Mouse (Mus musculus) midbrain, embryonic 11.5 days (tissue): ENCODE data around the gene Lyar. TPM values are rescaled to one million over a fixed set of nuclear protein-coding genes. Genes with fewer than 3 reads are reported as not detected.

ENCODE experiments used
- ATAC-seq: fragments of 200-750 bp; cut with Nextera tagmentation; 2 replicates; pipeline ENCODE4 v1.8.0; 2017; ENCODE audit warnings: moderate TSS enrichment, moderate library complexity; ENCODE audit not compliant: low FRiP score
- DNase-seq: peaks from one replicate; pipeline ENCODE4 v3.0.0; 2015; ENCODE audit warnings: low spot score; ENCODE audit errors: missing footprints
- H3K27ac ChIP-seq: fragments of 300-500 bp; sonication (generic); 2 replicates; pipeline ENCODE4 v1.5.1; 2014; ENCODE audit warnings: low read depth, low read length
- H3K27me3 ChIP-seq: fragments of 300-500 bp; sonication (generic); 2 replicates; pipeline ENCODE4 v1.6.1; 2014; ENCODE audit warnings: mild to moderate bottlenecking, low read length, moderate library complexity, mixed read lengths; ENCODE audit not compliant: control insufficient read depth, insufficient read depth
- H3K36me3 ChIP-seq: fragments of 300-500 bp; sonication (generic); 2 replicates; pipeline ENCODE4 v1.6.1; 2014; ENCODE audit warnings: mild to moderate bottlenecking, low read length, moderate library complexity, mixed read lengths; ENCODE audit not compliant: control insufficient read depth, insufficient read depth
- H3K4me1 ChIP-seq: fragments of 300-500 bp; sonication (generic); 2 replicates; pipeline ENCODE4 v1.6.1; 2014; ENCODE audit warnings: low read length; ENCODE audit not compliant: control insufficient read depth, insufficient read depth
- H3K4me2 ChIP-seq: fragments of 300-500 bp; sonication (generic); 2 replicates; pipeline ENCODE4 v1.6.1; 2014; ENCODE audit warnings: mild to moderate bottlenecking, moderate library complexity
- H3K4me3 ChIP-seq: fragments of 300-500 bp; sonication (generic); 2 replicates; pipeline ENCODE4 v1.5.1; 2014; ENCODE audit warnings: low read depth, low read length
- H3K9ac ChIP-seq: fragments of 300-500 bp; sonication (generic); 2 replicates; pipeline ENCODE4 v1.6.1; 2014; ENCODE audit warnings: low read length
- H3K9me3 ChIP-seq: fragments of 300-500 bp; sonication (generic); 2 replicates; pipeline ENCODE4 v1.6.1; 2016; ENCODE audit warnings: low read length; ENCODE audit not compliant: control insufficient read depth
- WGBS: fragments of 180-500 bp; shearing (Covaris S2); extraction: QIAGEN DNeasy Blood & Tissue Kit; methylation state at CpG from one replicate; pipeline ENCODE4 v1.1.7; 2014; 5-methylcytosine and 5-hydroxymethylcytosine counted together
- polyA plus RNA-seq: library from polyadenylated mRNA; unstranded; fragments of >200 nt; fragmentation: Nextera tagmentation; extraction: Ambion mirVana; gene quantifications from 2 replicates; pipeline ENCODE4 v1.2.1, GENCODE M21; 2014

Gene Lyar
- polyA plus RNA-seq, 1 experiment from 2014 or later: 129 TPM

DNA sequence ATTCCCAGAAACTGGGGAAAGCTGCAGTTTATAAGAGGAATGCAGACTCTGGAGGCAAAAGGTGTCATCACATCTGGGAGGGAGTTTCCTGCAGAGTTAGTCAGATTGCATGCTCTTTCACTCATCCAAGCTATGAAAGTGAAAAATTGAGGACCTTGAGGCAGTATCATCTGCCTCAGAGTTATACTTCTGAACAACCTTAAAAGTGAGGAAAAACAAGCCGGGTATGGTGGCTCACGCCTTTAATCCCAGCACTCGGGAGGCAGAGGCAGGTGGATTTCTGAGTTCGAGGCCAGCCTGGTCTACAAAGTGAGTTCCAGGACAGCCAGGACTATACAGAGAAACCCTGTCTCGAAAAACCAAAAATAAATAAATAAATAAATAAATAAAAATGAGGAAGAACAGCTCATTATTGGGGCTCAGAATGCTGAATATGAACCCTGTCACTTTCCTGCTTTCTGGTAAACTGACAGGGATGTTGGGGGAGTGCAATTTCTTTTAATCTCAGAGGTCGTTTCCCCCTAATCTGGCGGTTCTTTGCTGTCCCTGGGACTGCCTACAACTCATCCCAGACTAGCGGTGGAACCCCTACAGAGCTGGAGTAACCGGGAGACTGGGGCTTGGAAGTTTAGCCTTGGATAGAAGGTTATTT lies 39.3 kb downstream of the Lyar start:
- no peaks in the 10 kb centered on the region for H3K9me3 ChIP-seq
- H3K4me3 ChIP-seq: peak overlapping the region; percentile 94
- WGBS: 37% methylated on average over 8 of the region's 9 CpGs
- ATAC-seq (peak; percentile 22; the same call in 1 of the 2 replicates), DNase-seq (peak; percentile 83)
- H3K4me1 ChIP-seq: peaks cover 8% of the 10 kb centered on the region
- H3K27ac ChIP-seq: no peak overlapping the region; the same call in 1 of the 2 replicates
- no peaks in the 10 kb centered on the region; the same call in 1 of the 2 replicates for H3K27me3 ChIP-seq
- peak overlapping the region; percentile 86 for H3K4me2 ChIP-seq
- H3K36me3 ChIP-seq: peaks cover 6% of the 10 kb centered on the region; the same call in 1 of the 2 replicates
- H3K9ac ChIP-seq: peak overlapping the region; percentile 90

DNA sequence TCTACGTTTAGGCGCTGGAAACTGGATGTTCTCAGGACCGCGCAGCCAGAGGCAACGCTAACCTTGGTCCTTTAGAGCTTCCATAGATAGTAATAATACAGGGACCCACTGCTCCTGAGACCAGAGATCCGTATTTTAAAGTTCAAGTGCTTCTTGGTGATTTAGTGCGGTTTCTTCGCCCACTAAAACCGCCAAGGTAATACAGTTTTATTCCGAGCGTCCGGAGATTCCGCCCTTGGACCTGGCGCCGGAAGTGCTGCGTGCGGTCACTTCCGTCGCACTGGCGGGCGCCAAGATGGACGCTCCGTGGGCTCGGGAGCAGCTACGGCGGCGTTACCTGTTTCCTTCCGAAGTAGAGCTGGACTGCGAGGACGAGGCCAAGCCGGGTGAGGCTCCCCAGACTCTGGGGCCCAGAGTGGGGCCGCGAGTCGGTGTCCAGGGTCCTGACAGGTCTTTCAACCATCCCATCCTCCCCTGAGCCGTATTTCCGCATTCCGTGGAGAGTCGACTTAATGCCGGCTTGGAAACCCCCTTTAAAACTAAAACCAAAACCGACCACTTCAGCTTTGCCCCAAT lies 39.9 kb downstream of the Lyar start, which contains the start of gene Tmem128:
Gene Tmem128 (plus strand): TSS at position 79 of the 576 bp plus-strand sequence.
- ATAC-seq (peak; percentile 77), DNase-seq (peak; percentile 98)
- Histone ChIP-seq H3K27ac (no peak within 1 kb of the TSS; the same call in 1 of the 2 replicates), H3K4me2 (peak within 1 kb of the TSS; percentile 86), H3K9me3 (no peaks in the 10 kb centered on the region), H3K27me3 (no peaks in the 10 kb centered on the region; the same call in 1 of the 2 replicates), H3K4me3 (peak within 1 kb of the TSS; percentile 94), H3K36me3 (peaks cover 12% of the 10 kb centered on the region; the same call in 1 of the 2 replicates), H3K9ac (peak within 1 kb of the TSS; percentile 90), H3K4me1 (peaks cover 8% of the 10 kb centered on the region)
- under 1% methylated on average over 40 of the region's 40 CpGs for WGBS

DNA sequence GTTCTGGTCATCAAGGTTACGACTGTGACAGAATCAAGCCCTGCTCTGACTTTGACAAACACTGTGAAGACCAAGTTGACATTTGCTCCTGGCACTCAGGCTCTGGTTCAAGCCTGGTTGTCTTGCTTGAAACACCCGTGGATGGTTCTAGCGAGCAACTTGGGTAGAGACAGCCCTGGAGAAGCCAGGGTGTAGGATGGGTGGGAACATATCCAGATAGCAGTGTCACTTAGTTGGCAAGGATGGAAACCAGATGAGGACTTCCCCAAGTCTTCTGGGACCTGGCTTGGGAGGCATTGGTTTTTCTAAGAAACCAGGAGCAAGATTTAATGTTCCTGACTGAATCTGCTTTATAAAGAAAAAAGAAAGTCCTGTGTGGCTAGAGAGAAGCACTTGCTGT lies 50.7 kb downstream of the Lyar start:
- Histone ChIP-seq H3K4me3 (no peak overlapping the region), H3K9me3 (no peaks in the 10 kb centered on the region), H3K27me3 (peaks cover 15% of the 10 kb centered on the region), H3K4me2 (no peak overlapping the region), H3K36me3 (no peaks in the 10 kb centered on the region; the same call in 1 of the 2 replicates), H3K9ac (no peak overlapping the region), H3K27ac (no peak overlapping the region), H3K4me1 (no peaks in the 10 kb centered on the region)
- WGBS: 91% methylated on average over 3 of the region's 3 CpGs
- no peak for DNase-seq
- no peak for ATAC-seq

DNA sequence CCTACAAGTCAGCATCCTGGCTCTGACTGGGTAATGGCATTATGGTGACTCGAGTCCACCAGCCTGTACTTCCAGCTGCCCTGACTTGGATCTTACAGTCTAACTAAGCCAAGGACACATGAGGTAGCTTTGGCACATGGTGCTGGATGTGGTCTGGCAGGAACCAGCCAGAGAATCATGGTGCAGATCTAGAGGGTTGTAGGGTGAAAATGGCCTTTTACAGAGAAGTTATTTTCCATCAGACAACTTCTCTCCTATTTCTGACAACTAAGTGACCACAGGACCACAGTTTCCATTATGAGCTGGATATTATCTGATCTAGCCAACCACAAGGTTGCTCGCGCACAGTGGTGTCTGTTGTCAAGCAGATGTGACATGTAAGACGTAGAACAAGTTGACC lies 53.6 kb downstream of the Lyar start:
- H3K36me3 ChIP-seq: no peaks in the 10 kb centered on the region; the same call in 1 of the 2 replicates
- no peak overlapping the region for H3K4me2 ChIP-seq
- H3K4me3 ChIP-seq: no peak overlapping the region
- H3K27me3 ChIP-seq: peaks cover 41% of the 10 kb centered on the region
- H3K9me3 ChIP-seq: no peaks in the 10 kb centered on the region
- H3K9ac ChIP-seq: no peak overlapping the region
- no peak for DNase-seq
- WGBS: 92% methylated on average over 4 of the region's 4 CpGs
- peaks cover 8% of the 10 kb centered on the region; the same call in 1 of the 2 replicates for H3K4me1 ChIP-seq
- no peak overlapping the region for H3K27ac ChIP-seq
- ATAC-seq: no peak

DNA sequence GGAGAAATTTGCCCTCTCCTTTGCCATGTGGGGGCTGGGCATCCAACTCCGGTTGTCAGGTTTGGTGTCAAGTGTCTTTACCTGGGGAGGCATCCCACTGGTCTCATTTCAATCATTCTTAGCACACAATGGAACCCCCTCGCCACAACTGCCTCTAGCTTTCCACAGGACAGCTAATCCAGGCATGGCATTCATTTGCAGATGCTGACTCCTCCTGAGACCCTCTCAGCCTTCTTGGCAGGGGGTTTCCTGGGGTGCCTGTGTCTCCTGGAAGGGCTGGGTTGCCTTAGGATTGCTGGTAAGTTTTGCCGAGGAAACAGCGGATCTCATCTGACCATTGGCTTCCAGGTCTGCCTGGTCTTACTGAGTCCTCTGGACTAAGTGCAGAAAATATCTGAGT lies 55.5 kb downstream of the Lyar start, which contains the start of gene Otop1:
Gene Otop1 (plus strand): TSS at position 202 of the 400 bp plus-strand sequence.
- peak; percentile 85 for DNase-seq
- Histone ChIP-seq H3K9me3 (no peaks in the 10 kb centered on the region), H3K4me3 (no peak within 1 kb of the TSS; the same call in 1 of the 2 replicates), H3K4me1 (peaks cover 8% of the 10 kb centered on the region; the same call in 1 of the 2 replicates), H3K4me2 (peak within 1 kb of the TSS; percentile 24; the same call in 1 of the 2 replicates), H3K36me3 (no peaks in the 10 kb centered on the region), H3K27ac (no peak within 1 kb of the TSS), H3K27me3 (peaks cover 47% of the 10 kb centered on the region), H3K9ac (no peak within 1 kb of the TSS)
- 5% methylated on average over 4 of the region's 4 CpGs for WGBS
- no peak for ATAC-seq

DNA sequence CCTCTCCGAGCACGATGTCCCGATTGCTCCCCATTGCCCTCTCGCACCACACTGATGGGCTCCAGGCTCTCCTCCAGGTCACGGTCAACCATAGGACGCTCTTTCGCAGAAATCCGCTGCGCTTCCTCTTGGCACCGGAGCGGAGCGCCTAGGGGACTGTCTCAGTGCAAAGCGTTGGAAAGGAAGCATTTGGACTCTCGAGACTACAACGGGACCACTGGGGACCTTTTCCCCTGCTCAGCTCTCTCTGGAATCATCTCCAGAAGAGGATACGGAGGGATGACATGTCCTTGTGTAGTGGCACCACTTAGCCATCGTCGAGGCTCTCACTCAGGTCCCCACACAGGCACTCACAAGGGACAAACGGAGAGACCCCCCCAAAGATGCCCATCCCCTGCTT lies 56.2 kb downstream of the Lyar start:
- ATAC-seq: no peak

DNA sequence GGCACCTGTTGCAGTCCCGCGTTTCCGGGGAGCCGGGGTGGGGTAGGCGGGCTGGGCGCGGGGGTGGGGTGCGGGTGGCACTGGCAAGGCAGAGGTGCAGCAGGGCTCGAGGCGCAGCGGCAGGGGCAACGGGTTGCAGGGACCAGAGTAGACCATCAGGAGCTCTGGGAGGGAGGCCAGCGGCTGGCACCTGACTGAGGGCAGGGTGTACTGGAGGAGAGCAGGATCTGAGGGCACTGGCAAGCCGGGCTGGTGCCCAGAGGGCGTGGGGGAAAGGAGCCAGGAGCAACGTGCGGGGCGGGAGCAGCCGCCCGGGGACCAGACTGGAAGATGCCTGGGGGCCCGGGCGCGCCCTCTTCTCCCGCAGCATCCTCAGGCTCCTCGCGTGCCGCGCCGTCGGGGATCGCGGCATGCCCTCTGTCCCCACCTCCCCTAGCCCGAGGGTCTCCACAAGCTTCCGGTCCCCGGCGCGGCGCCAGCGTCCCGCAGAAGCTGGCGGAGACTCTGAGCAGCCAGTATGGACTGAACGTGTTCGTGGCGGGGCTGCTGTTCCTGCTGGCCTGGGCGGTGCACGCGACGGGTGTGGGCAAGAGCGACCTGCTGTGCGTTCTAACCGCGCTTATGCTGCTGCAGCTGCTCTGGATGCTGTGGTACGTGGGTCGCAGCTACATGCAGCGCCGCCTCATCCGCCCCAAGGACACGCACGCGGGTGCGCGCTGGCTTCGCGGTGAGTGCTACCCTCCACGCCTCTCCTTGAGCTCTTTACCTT lies 57.0 kb downstream of the Lyar start:
- H3K9me3 ChIP-seq: no peaks in the 10 kb centered on the region
- H3K27me3 ChIP-seq: peaks cover 47% of the 10 kb centered on the region
- H3K9ac ChIP-seq: peak overlapping the region; percentile 16; the same call in 1 of the 2 replicates
- DNase-seq: peak; percentile 92
- H3K4me2 ChIP-seq: peak overlapping the region; percentile 39
- H3K27ac ChIP-seq: no peak overlapping the region
- peak; percentile 38; the same call in 1 of the 2 replicates for ATAC-seq
- no peaks in the 10 kb centered on the region for H3K36me3 ChIP-seq
- H3K4me3 ChIP-seq: peak overlapping the region; percentile 27
- H3K4me1 ChIP-seq: peaks cover 8% of the 10 kb centered on the region; the same call in 1 of the 2 replicates
- 2% methylated on average over 57 of the region's 65 CpGs for WGBS

More for the DNA sequence above, 56.2 kb downstream of the Lyar start:
- no peaks in the 10 kb centered on the region for H3K9me3 ChIP-seq
- WGBS: 2% methylated on average over 19 of the region's 19 CpGs
- no peak overlapping the region for H3K4me3 ChIP-seq
- H3K36me3 ChIP-seq: no peaks in the 10 kb centered on the region
- peaks cover 47% of the 10 kb centered on the region for H3K27me3 ChIP-seq
- DNase-seq: peak; percentile 92
- H3K9ac ChIP-seq: no peak overlapping the region
- no peak overlapping the region for H3K27ac ChIP-seq
- H3K4me1 ChIP-seq: peaks cover 8% of the 10 kb centered on the region; the same call in 1 of the 2 replicates
- H3K4me2 ChIP-seq: peak overlapping the region; percentile 24; the same call in 1 of the 2 replicates

DNA sequence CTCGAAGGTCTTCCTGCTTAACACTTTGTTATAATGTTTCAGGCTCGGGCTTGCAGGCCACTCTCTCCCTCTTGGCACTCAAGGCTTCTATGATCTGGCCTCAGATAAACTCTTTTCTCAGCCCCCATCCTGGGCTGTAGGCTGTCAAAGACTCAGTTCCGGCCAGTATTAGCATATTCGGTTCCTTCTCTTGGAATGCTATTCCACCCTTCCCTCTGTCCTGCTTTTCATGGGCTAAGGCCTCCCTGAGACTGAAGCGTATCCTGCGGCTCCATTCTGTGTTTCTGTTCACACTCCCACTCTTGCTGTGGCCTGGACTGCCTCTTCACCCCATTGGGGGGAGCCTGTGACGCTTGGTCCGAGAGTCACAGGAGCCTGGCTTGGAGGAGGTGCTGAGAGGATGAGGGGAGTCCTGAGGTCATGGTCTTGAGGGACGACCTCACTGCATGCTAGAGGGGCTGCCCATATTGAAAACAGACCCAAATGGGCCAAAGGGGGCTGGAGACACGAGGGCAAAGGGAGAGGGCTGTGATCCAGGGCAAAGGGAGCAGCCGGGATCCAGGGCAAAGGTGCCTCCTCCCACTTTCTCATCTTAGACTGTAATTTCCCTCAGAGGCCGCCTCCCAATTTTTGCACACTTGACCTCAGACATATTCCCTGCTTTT lies 57.8 kb downstream of the Lyar start:
- Histone ChIP-seq H3K4me2 (peak overlapping the region; percentile 39; the same call in 1 of the 2 replicates), H3K4me3 (peak overlapping the region; percentile 27; the same call in 1 of the 2 replicates), H3K9ac (no peak overlapping the region), H3K36me3 (no peaks in the 10 kb centered on the region), H3K27me3 (peaks cover 47% of the 10 kb centered on the region), H3K9me3 (no peaks in the 10 kb centered on the region), H3K27ac (no peak overlapping the region), H3K4me1 (peaks cover 8% of the 10 kb centered on the region; the same call in 1 of the 2 replicates)
- peak; percentile 90 for DNase-seq
- 16% methylated on average over 12 of the region's 12 CpGs for WGBS
- 0 out of 2 replicates have a peak, but pooled peaks have one; percentile 15 for ATAC-seq
